ENCODE assay signal across 8 mouse cellular contexts in the genomic region with DNA sequence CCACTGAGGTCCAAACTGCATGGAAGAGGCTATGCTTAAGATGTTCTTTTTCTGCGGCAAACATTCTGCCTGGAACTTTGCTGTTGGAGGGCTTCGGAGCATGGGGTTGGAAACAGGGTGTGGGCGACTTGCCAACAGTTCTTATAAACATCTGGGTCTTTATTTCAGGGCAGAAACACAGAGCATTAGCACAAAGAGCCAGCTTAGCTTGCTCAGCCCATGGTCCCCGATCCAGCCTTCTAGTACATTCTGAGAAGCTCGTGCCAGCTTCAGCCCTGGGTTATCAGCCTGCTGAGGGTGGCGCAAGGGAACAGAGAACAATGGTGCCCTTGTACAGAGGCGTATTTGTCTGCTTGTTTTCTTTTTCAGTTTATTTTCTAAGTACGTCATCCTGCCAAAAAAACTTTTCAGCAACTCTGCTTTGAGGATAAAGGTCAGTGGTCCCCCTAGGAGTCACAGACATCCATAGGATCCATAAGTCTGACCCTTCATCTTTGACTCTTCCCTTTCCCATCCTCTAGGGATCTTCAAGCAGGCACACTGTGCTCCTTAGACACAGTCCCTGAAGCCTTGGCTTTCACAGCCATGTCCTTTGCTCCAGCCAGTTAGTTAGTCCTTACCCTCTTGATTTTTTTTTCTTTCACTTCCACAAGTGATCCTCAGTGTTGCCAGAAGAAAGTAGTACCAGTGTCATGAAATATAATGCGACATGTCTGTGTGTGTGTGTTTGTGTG. TPM values are rescaled to one million over a fixed set of nuclear protein-coding genes. Genes with fewer than 3 reads are reported as not detected.
DNase-seq lines count a peak whose midpoint lies in the region; ATAC-seq and TF ChIP-seq lines count a peak whose summit lies in the region.

No protein-coding gene starts in this region.

- ATAC-seq in heart, embryonic 15.5 days (replicated peaks; ENCODE audit: insufficient number of reproducible peaks, insufficient read depth, low FRiP score, low read depth): peak; percentile 58; the same call in 1 of the 2 replicates
- ATAC-seq in limb, embryonic 13.5 days (ENCODE audit: low FRiP score, low read depth): peak; percentile 77
- peak; percentile 94 for ATAC-seq in stomach, postnatal 0 days (ENCODE audit: low FRiP score, low TSS enrichment)
- no peak for ATAC-seq in midbrain, embryonic 11.5 days (ENCODE audit: low FRiP score)

- peak; percentile 67 for DNase-seq in layer of hippocampus, adult 11-12 months (ENCODE audit: low spot score)
- DNase-seq in layer of hippocampus, adult 9-10 months (ENCODE audit: low spot score): no peak
- peak; percentile 18 for DNase-seq in fat pad, adult 2 months (ENCODE audit: extremely low read depth, low read depth, low spot score)
- peak; percentile 62 for DNase-seq in stomach, postnatal 0 days (ENCODE audit: low spot score)
- DNase-seq in spleen, postnatal 14 days (ENCODE audit: low spot score in 2 of 2): no peak
- no peak for DNase-seq in midbrain, embryonic 11.5 days (ENCODE audit: low spot score, missing footprints)

- no peak for TF ChIP-seq EP300 in stomach, postnatal 0 days (optimal IDR thresholded peaks at IDR 0.05)

- 60% methylated on average over 9 of the region's 9 CpGs for WGBS in heart, embryonic 15.5 days
- 53% methylated on average over 9 of the region's 9 CpGs for WGBS in limb, embryonic 13.5 days
- WGBS in stomach, postnatal 0 days: 44% methylated on average over 9 of the region's 9 CpGs
- WGBS in midbrain, embryonic 11.5 days: 89% methylated on average over 9 of the region's 9 CpGs

- no peak overlapping the region; the same call in 1 of the 2 replicates for H3K27ac ChIP-seq in heart, embryonic 15.5 days
- H3K27ac ChIP-seq in limb, embryonic 13.5 days: peak overlapping the region; percentile 69; the same call in 1 of the 2 replicates
- peak overlapping the region; percentile 40; the same call in 1 of the 2 replicates for H3K27ac ChIP-seq in stomach, postnatal 0 days (replicated peaks)
- H3K27ac ChIP-seq in midbrain, embryonic 11.5 days (ENCODE audit: low read depth, low read length): no peak overlapping the region

- no peak for TF ChIP-seq CTCF in stomach, postnatal 0 days (IDR thresholded peaks at IDR 0.05; ENCODE audit: low read depth)

- no peak overlapping the region for H3K4me3 ChIP-seq in heart, embryonic 15.5 days
- no peak overlapping the region for H3K4me3 ChIP-seq in limb, embryonic 13.5 days
- no peak overlapping the region for H3K4me3 ChIP-seq in stomach, postnatal 0 days (ENCODE audit: low read depth, low read length)
- H3K4me3 ChIP-seq in midbrain, embryonic 11.5 days (ENCODE audit: low read depth, low read length): no peak overlapping the region

- H3K4me1 ChIP-seq in heart, embryonic 15.5 days (replicated peaks): no peaks in the 10 kb centered on the region
- peaks cover 9% of the 10 kb centered on the region for H3K4me1 ChIP-seq in limb, embryonic 13.5 days
- no peaks in the 10 kb centered on the region for H3K4me1 ChIP-seq in stomach, postnatal 0 days (replicated peaks; ENCODE audit: control insufficient read depth, insufficient read depth)
- H3K4me1 ChIP-seq in midbrain, embryonic 11.5 days (ENCODE audit: control insufficient read depth, insufficient read depth, low read length): no peaks in the 10 kb centered on the region

- H3K27me3 ChIP-seq in heart, embryonic 15.5 days: no peaks in the 10 kb centered on the region
- H3K27me3 ChIP-seq in limb, embryonic 13.5 days: no peaks in the 10 kb centered on the region
- no peaks in the 10 kb centered on the region for H3K27me3 ChIP-seq in stomach, postnatal 0 days (ENCODE audit: control insufficient read depth, insufficient read depth, low read length)
- no peaks in the 10 kb centered on the region for H3K27me3 ChIP-seq in midbrain, embryonic 11.5 days (ENCODE audit: control insufficient read depth, insufficient read depth, low read length)

- no peaks in the 10 kb centered on the region for H3K9me3 ChIP-seq in heart, embryonic 15.5 days (replicated peaks)
- no peaks in the 10 kb centered on the region for H3K9me3 ChIP-seq in limb, embryonic 13.5 days
- H3K9me3 ChIP-seq in stomach, postnatal 0 days (ENCODE audit: control insufficient read depth, low read length): no peaks in the 10 kb centered on the region
- no peaks in the 10 kb centered on the region for H3K9me3 ChIP-seq in midbrain, embryonic 11.5 days (ENCODE audit: control insufficient read depth, low read length)

- no peaks in the 10 kb centered on the region for H3K36me3 ChIP-seq in heart, embryonic 15.5 days
- H3K36me3 ChIP-seq in limb, embryonic 13.5 days: no peaks in the 10 kb centered on the region
- no peaks in the 10 kb centered on the region for H3K36me3 ChIP-seq in stomach, postnatal 0 days (ENCODE audit: control insufficient read depth, insufficient read depth, low read length)
- H3K36me3 ChIP-seq in midbrain, embryonic 11.5 days (ENCODE audit: control insufficient read depth, insufficient read depth, low read length): no peaks in the 10 kb centered on the region

- no peak overlapping the region for H3K9ac ChIP-seq in heart, embryonic 15.5 days
- peak overlapping the region; percentile 36; the same call in 1 of the 2 replicates for H3K9ac ChIP-seq in limb, embryonic 13.5 days
- H3K9ac ChIP-seq in stomach, postnatal 0 days (ENCODE audit: low read length): peak overlapping the region; percentile 28; the same call in 1 of the 2 replicates
- no peak overlapping the region for H3K9ac ChIP-seq in midbrain, embryonic 11.5 days (ENCODE audit: low read length)

- no peak overlapping the region for H3K4me2 ChIP-seq in heart, embryonic 15.5 days
- no peak overlapping the region for H3K4me2 ChIP-seq in limb, embryonic 13.5 days (replicated peaks)
- no peak overlapping the region; the same call in 1 of the 2 replicates for H3K4me2 ChIP-seq in stomach, postnatal 0 days (replicated peaks; ENCODE audit: low read depth)
- no peak overlapping the region for H3K4me2 ChIP-seq in midbrain, embryonic 11.5 days

RNA-seq across cellular contexts. Expression of gene Pp2d1, which starts 4.5 kb away (rescaled TPM):
- polyA plus RNA-seq in heart, embryonic 15.5 days (2015; fragmentation: Nextera tagmentation; extraction: Ambion mirVana): 0.18 and 0.21 TPM in 2 replicates
- 0.19 and 0.34 TPM in 2 replicates for polyA plus RNA-seq in limb, embryonic 13.5 days (2015; fragmentation: Nextera tagmentation; extraction: Ambion mirVana)
- polyA plus RNA-seq in stomach, postnatal 0 days (2015; fragmentation: Nextera tagmentation; extraction: Ambion mirVana): 0.12 and 0.22 TPM in 2 replicates
- 0.22 and 0.34 TPM in 2 replicates for polyA plus RNA-seq in midbrain, embryonic 11.5 days (2014; fragmentation: Nextera tagmentation; extraction: Ambion mirVana)

RNA-seq across cellular contexts. Expression of gene Kat2b, which starts 22.9 kb away (rescaled TPM):
- 9.7 and 10.1 TPM in 2 replicates for polyA plus RNA-seq in heart, embryonic 15.5 days (2015; fragmentation: Nextera tagmentation; extraction: Ambion mirVana)
- polyA plus RNA-seq in limb, embryonic 13.5 days (2015; fragmentation: Nextera tagmentation; extraction: Ambion mirVana): 5.4 and 5.8 TPM in 2 replicates
- polyA plus RNA-seq in stomach, postnatal 0 days (2015; fragmentation: Nextera tagmentation; extraction: Ambion mirVana): 3.8 and 4.9 TPM in 2 replicates
- polyA plus RNA-seq in midbrain, embryonic 11.5 days (2014; fragmentation: Nextera tagmentation; extraction: Ambion mirVana): 4.9 and 5.5 TPM in 2 replicates

Comparison
In these comparisons a context has a peak if more than half of its experiments do, and no peak if none do; other contexts are left out.
1. DNase-seq: peak in layer of hippocampus, adult 11-12 months (single experiment), fat pad, adult 2 months (single experiment) and stomach, postnatal 0 days (single experiment); none in layer of hippocampus, adult 9-10 months (single experiment), spleen, postnatal 14 days (0 of 2) and midbrain, embryonic 11.5 days (single experiment).
2. H3K27ac ChIP-seq: peak in limb, embryonic 13.5 days (single experiment) and stomach, postnatal 0 days (single experiment); none in heart, embryonic 15.5 days (single experiment) and midbrain, embryonic 11.5 days (single experiment).
3. H3K9ac ChIP-seq: peak in limb, embryonic 13.5 days (single experiment) and stomach, postnatal 0 days (single experiment); none in heart, embryonic 15.5 days (single experiment) and midbrain, embryonic 11.5 days (single experiment).